Mouse (Mus musculus) left cerebral cortex, postnatal 14 days (tissue): ENCODE results near the gene Thg1l. TPM values are rescaled to one million over a fixed set of nuclear protein-coding genes. Genes with fewer than 3 reads are reported as not detected.

Source experiments
- total RNA-seq, 2 experiments: library from RNA; stranded (reverse); gene quantifications; 2 replicates each; pipeline ENCODE4 v1.2.3; 2021

The Thg1l gene
- total RNA-seq, 2 experiments from 2014 or later = 7.4 to 10.0 TPM

Other genes with a start within 250 kb of the Thg1l start
- 10 to 100 TPM; 46.1 to 49.2 TPM for gene Clint1, start 103.4 kb downstream of the Thg1l start, total RNA-seq
- gene Lsm11, start 10.6 kb downstream of the Thg1l start, total RNA-seq = 10 to 100 TPM; 71.1 to 85.1 TPM
- gene Sox30, start 24.8 kb upstream of the Thg1l start, total RNA-seq = under 1 TPM; 0.15 to 0.25 TPM
- gene Gm12166, start 96.8 kb upstream of the Thg1l start, total RNA-seq = 1 to 10 TPM; 1.8 to 2.6 TPM
- gene Adam19, start 100.5 kb upstream of the Thg1l start, total RNA-seq = 10 to 100 TPM; 29.0 to 32.3 TPM
- gene Nipal4, start 211.0 kb upstream of the Thg1l start, total RNA-seq = 1 to 10 TPM; 1.6 to 2.6 TPM